Mouse (Mus musculus): ENCODE results near the gene Kcnq1. TPM values are rescaled to one million over a fixed set of nuclear protein-coding genes. Genes with fewer than 3 reads are reported as not detected.

Gene Kcnq1
- polyA plus RNA-seq, 1 experiment from 2014 or later: 1.1 TPM

GRCm38 (mm10) chr7:143355831-143356230 is 249.7 kb downstream of the Kcnq1 start:
- Histone ChIP-seq H3K9ac (ENCODE audit: low read length) (no peak overlapping the region), H3K27me3 (ENCODE audit: control insufficient read depth, insufficient read depth, low read length) (0 out of 2 replicates have a peak, but pooled peaks cover 2% of the 10 kb centered on the region), H3K9me3 (ENCODE audit: control insufficient read depth, low read length) (no peaks in the 10 kb centered on the region), H3K36me3 (ENCODE audit: control insufficient read depth, insufficient read depth, low read length) (no peaks in the 10 kb centered on the region), H3K27ac (ENCODE audit: low read depth, low read length) (no peak overlapping the region), H3K4me2 (no peak overlapping the region), H3K4me3 (ENCODE audit: low read depth, low read length) (no peak overlapping the region), H3K4me1 (ENCODE audit: control insufficient read depth, insufficient read depth, low read length) (no peaks in the 10 kb centered on the region)
- WGBS: 71% methylated on average over 5 of the region's 5 CpGs
- no peak for DNase-seq (ENCODE audit: low spot score, missing footprints)
- no peak for ATAC-seq (ENCODE audit: low FRiP score)

- DNase-seq (ENCODE audit: low spot score, missing footprints): no peak
- no peaks in the 10 kb centered on the region for H3K9me3 ChIP-seq (ENCODE audit: control insufficient read depth, low read length)
- H3K4me2 ChIP-seq: no peak overlapping the region
- H3K27ac ChIP-seq (ENCODE audit: low read depth, low read length): no peak overlapping the region
- no peak overlapping the region for H3K4me3 ChIP-seq (ENCODE audit: low read depth, low read length)
- no peak overlapping the region for H3K9ac ChIP-seq (ENCODE audit: low read length)
- no peaks in the 10 kb centered on the region for H3K4me1 ChIP-seq (ENCODE audit: control insufficient read depth, insufficient read depth, low read length)
- H3K36me3 ChIP-seq (ENCODE audit: control insufficient read depth, insufficient read depth, low read length): no peaks in the 10 kb centered on the region
- ATAC-seq (ENCODE audit: low FRiP score): no peak
- 74% methylated on average over 1 of the region's 1 CpGs for WGBS
- 0 out of 2 replicates have a peak, but pooled peaks cover 2% of the 10 kb centered on the region for H3K27me3 ChIP-seq (ENCODE audit: control insufficient read depth, insufficient read depth, low read length)
Observed at GRCm38 (mm10) chr7:143357109-143357508, 250.9 kb downstream of the Kcnq1 start.

GRCm38 (mm10) chr7:143357831-143358230 is 251.7 kb downstream of the Kcnq1 start:
- Histone ChIP-seq H3K27me3 (ENCODE audit: control insufficient read depth, insufficient read depth, low read length) (no peaks in the 10 kb centered on the region), H3K27ac (ENCODE audit: low read depth, low read length) (no peak overlapping the region)
- whole genome bisulfite sequencing: 70% methylated on average over 4 of the region's 4 CpGs

DNA sequence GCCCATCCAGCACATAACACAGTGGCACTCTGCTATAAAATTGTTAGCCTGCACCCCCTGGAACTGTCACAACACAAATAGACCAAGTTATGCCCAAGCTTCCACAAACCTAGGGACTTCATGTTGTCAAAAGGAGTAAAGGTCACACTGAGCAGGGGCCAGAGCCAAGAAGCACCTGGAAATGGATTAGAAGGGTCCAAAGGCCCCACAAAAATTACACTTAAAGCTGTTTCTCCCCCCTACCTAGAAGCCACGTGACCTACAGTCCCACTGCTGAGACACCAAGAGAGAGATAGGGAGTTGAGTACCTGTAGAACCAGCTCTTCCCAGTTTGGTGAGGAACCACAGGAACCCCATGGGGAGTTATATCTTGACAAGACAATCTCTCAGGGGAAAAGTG is 253.6 kb downstream of the Kcnq1 start:
- no peak overlapping the region for H3K4me3 ChIP-seq (ENCODE audit: low read depth, low read length)
- no peak overlapping the region for H3K27ac ChIP-seq (ENCODE audit: low read depth, low read length)
- no peaks in the 10 kb centered on the region for H3K4me1 ChIP-seq (ENCODE audit: control insufficient read depth, insufficient read depth, low read length)
- ATAC-seq (ENCODE audit: low FRiP score) (no peak), DNase-seq (ENCODE audit: low spot score, missing footprints) (no peak)
- H3K4me2 ChIP-seq: no peak overlapping the region
- H3K36me3 ChIP-seq (ENCODE audit: control insufficient read depth, insufficient read depth, low read length): no peaks in the 10 kb centered on the region
- no peak overlapping the region for H3K9ac ChIP-seq (ENCODE audit: low read length)
- H3K27me3 ChIP-seq (ENCODE audit: control insufficient read depth, insufficient read depth, low read length): no peaks in the 10 kb centered on the region
- no peaks in the 10 kb centered on the region for H3K9me3 ChIP-seq (ENCODE audit: control insufficient read depth, low read length)
- WGBS: 79% methylated on average over 1 of the region's 1 CpGs

More at GRCm38 (mm10) chr7:143357831-143358230, 251.7 kb downstream of the Kcnq1 start:
- Histone ChIP-seq H3K36me3 (ENCODE audit: control insufficient read depth, insufficient read depth, low read length) (no peaks in the 10 kb centered on the region), H3K4me3 (ENCODE audit: low read depth, low read length) (no peak overlapping the region), H3K4me2 (no peak overlapping the region), H3K4me1 (ENCODE audit: control insufficient read depth, insufficient read depth, low read length) (no peaks in the 10 kb centered on the region), H3K9ac (ENCODE audit: low read length) (no peak overlapping the region), H3K9me3 (ENCODE audit: control insufficient read depth, low read length) (no peaks in the 10 kb centered on the region)
- ATAC-seq (ENCODE audit: low FRiP score): no peak
- DNase-seq (ENCODE audit: low spot score, missing footprints): no peak

DNA sequence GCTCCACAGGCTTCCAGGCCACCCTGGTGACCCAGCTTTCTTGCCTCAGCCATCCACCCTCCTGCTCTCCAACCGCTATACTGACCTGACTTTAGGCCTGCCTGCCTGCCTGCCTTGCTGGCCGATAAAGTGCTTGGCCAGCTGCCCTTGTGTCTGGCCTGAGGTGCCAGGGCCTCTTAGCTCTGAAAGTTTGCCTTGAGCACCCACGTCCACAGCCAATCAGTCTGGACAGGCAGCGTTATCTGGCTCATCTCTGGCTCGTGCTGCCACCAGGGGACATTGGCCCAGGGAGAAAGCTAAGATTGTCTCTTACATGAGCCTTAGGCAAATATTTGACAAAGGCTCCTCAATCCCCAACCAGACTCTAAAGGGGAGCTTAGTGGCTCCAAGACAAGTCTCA is 254.6 kb downstream of the Kcnq1 start:
- no peaks in the 10 kb centered on the region for H3K36me3 ChIP-seq (ENCODE audit: control insufficient read depth, insufficient read depth, low read length)
- H3K9ac ChIP-seq (ENCODE audit: low read length): no peak overlapping the region
- H3K9me3 ChIP-seq (ENCODE audit: control insufficient read depth, low read length): no peaks in the 10 kb centered on the region
- 55% methylated on average over 5 of the region's 5 CpGs for WGBS
- DNase-seq (ENCODE audit: low spot score, missing footprints) (no peak), ATAC-seq (ENCODE audit: low FRiP score) (no peak)
- no peak overlapping the region for H3K4me2 ChIP-seq
- no peaks in the 10 kb centered on the region for H3K4me1 ChIP-seq (ENCODE audit: control insufficient read depth, insufficient read depth, low read length)
- H3K27me3 ChIP-seq (ENCODE audit: control insufficient read depth, insufficient read depth, low read length): no peaks in the 10 kb centered on the region
- no peak overlapping the region for H3K4me3 ChIP-seq (ENCODE audit: low read depth, low read length)
- H3K27ac ChIP-seq (ENCODE audit: low read depth, low read length): no peak overlapping the region

DNA sequence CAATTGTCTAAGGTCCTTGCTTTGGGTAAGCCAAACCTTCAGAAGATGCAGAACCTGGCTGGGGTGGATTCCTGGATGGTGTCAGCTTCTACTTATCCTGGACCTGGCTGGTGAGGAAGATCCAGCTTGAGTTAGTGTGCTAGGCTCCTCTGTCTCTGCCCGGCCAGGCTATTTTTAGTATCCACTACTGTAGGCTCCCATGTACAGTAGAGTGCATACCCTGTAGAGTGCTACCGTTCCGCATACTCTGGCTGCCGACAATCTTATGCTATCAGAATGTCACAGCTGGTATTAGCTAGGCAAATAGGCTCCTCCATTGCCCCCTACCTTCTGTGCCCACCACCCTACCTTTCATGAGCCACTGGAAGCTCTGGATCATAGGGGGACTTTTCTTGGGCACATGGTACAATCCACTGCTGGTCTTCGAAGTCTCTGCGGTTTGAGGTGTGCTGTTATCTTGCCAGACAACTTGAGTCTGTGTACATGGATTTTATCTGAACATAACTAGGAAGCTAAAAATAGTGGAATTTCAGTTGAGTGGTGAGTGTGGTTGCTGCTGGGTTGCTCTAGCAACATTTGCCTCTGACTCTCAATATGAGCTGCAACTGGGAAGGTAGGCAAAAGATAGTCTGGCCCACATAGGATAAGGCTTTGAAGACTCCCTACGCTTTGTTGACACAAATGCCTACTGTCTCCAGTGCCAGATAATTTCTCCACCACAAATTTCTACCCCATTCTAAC is 258.1 kb downstream of the Kcnq1 start:
- no peak overlapping the region for H3K4me3 ChIP-seq (ENCODE audit: low read depth, low read length)
- H3K9me3 ChIP-seq (ENCODE audit: control insufficient read depth, low read length): no peaks in the 10 kb centered on the region
- H3K9ac ChIP-seq (ENCODE audit: low read length): no peak overlapping the region
- no peaks in the 10 kb centered on the region for H3K27me3 ChIP-seq (ENCODE audit: control insufficient read depth, insufficient read depth, low read length)
- no peaks in the 10 kb centered on the region for H3K36me3 ChIP-seq (ENCODE audit: control insufficient read depth, insufficient read depth, low read length)
- no peak for DNase-seq (ENCODE audit: low spot score, missing footprints)
- 92% methylated on average over 7 of the region's 7 CpGs for WGBS
- no peaks in the 10 kb centered on the region for H3K4me1 ChIP-seq (ENCODE audit: control insufficient read depth, insufficient read depth, low read length)
- H3K27ac ChIP-seq (ENCODE audit: low read depth, low read length): no peak overlapping the region
- H3K4me2 ChIP-seq: no peak overlapping the region
- ATAC-seq (ENCODE audit: low FRiP score): no peak

- Histone ChIP-seq H3K36me3 (ENCODE audit: control insufficient read depth, insufficient read depth, low read length) (no peaks in the 10 kb centered on the region), H3K27me3 (ENCODE audit: control insufficient read depth, insufficient read depth, low read length) (no peaks in the 10 kb centered on the region), H3K4me3 (ENCODE audit: low read depth, low read length) (no peak overlapping the region), H3K4me2 (no peak overlapping the region), H3K9ac (ENCODE audit: low read length) (no peak overlapping the region), H3K4me1 (ENCODE audit: control insufficient read depth, insufficient read depth, low read length) (no peaks in the 10 kb centered on the region), H3K27ac (ENCODE audit: low read depth, low read length) (no peak overlapping the region), H3K9me3 (ENCODE audit: control insufficient read depth, low read length) (no peaks in the 10 kb centered on the region)
- WGBS: 83% methylated on average over 8 of the region's 8 CpGs
- DNase-seq (ENCODE audit: low spot score, missing footprints) (no peak), ATAC-seq (ENCODE audit: low FRiP score) (no peak)
Observed at GRCm38 (mm10) chr7:143364969-143365839, 259.0 kb downstream of the Kcnq1 start.

DNA sequence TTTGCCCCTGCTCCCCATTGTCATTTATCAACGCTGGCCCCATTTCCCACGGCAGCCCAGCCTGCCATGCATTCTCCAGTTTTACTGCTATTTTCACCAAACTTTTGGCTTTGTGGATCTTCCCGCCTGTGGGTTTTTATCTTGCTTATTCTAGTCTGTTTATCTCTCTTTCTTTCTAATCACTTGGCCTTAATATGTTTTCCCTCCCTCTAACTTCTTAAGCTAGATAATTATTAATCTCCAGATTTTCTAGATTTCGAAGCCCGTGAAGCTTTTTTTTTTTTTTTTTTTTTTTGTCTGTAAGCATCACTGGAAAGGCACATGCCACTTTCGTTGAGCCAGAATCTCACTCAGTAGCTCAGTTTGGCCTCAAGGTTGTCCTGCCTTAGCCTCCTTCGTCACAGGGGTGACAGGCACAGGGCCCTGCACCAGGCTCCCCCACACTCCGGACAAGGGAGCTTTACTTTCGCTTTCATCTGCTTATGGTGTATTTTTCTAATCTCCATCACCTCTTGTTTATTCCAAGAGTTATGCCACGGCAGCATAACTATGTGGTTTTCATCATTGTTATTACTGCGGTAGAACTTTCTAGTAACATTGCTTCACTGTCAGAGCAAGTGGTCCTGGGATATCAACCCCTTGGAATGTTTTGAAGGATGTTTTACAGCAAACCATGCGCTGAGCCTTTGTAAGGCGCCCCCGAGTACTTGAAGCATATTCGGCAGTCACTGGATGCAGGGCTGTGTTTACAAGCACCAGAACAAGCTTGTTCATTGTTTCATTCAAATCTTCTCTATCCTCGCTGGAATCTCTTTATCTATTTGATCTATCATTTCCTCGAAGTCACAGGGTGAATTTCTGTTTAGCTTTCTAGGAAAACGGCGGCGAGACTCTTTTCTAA is 261.5 kb downstream of the Kcnq1 start:
- H3K27me3 ChIP-seq (ENCODE audit: control insufficient read depth, insufficient read depth, low read length): no peaks in the 10 kb centered on the region
- no peaks in the 10 kb centered on the region for H3K9me3 ChIP-seq (ENCODE audit: control insufficient read depth, low read length)

More for the DNA sequence above, 261.5 kb downstream of the Kcnq1 start:
- H3K4me1 ChIP-seq (ENCODE audit: control insufficient read depth, insufficient read depth, low read length): no peaks in the 10 kb centered on the region
- no peak for ATAC-seq (ENCODE audit: low FRiP score)
- H3K27ac ChIP-seq (ENCODE audit: low read depth, low read length): no peak overlapping the region
- H3K4me2 ChIP-seq: no peak overlapping the region
- WGBS: 80% methylated on average over 20 of the region's 20 CpGs
- no peak overlapping the region for H3K4me3 ChIP-seq (ENCODE audit: low read depth, low read length)
- H3K36me3 ChIP-seq (ENCODE audit: control insufficient read depth, insufficient read depth, low read length): no peaks in the 10 kb centered on the region
- no peak overlapping the region for H3K9ac ChIP-seq (ENCODE audit: low read length)
- no peak for DNase-seq (ENCODE audit: low spot score, missing footprints)

Measured in midbrain, embryonic 11.5 days (tissue).